Mouse (Mus musculus): ENCODE measurements around the gene 2810006K23Rik. TPM values are rescaled to one million over a fixed set of nuclear protein-coding genes. Genes with fewer than 3 reads are reported as not detected.
"Not testable (repeated sequence)": the region's sequence is repeated elsewhere in the genome, so short reads cannot be mapped to it uniquely, and the experiment has no call there.

The 2810006K23Rik gene
- polyA plus RNA-seq, 1 experiment from 2014 or later = 13.4 TPM

DNA sequence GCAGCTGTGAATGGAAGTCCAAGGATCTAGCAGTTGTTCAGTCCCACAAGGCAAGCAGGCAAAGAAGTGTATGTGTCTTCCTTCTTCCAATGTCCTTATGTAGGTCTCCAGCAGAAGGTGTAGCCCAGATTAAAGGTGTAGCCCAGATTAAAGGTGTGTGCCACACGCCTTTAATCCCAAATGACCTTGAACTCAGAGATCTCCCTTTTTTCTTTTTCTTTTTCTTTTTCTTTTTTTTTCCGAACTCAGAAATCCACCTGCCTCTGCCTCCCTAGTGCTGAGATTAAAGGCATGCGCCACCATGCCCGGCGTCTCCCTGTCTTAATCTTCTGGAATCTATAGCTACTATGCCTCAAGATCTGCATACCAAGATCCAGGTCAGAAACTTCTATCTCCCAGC, 35.1 kb downstream of the 2810006K23Rik start, which contains the start of gene Cdk2ap1:
TSS of gene Cdk2ap1 (minus strand) at position 101 of the 400 bp plus-strand sequence.
- H3K27me3 ChIP-seq (replicated peaks); H3K9me3 ChIP-seq (replicated peaks); H3K9ac ChIP-seq (replicated peaks); ATAC-seq (ENCODE audit: low FRiP score); H3K27ac ChIP-seq (replicated peaks); H3K4me1 ChIP-seq; H3K36me3 ChIP-seq; H3K4me3 ChIP-seq (replicated peaks); H3K4me2 ChIP-seq: not testable (repeated sequence)
- WGBS = 94% methylated on average over 5 of the region's 5 CpGs

- H3K4me1 ChIP-seq = no peaks in the 10 kb centered on the region
- H3K27ac ChIP-seq (replicated peaks) = no peak overlapping the region
- peaks cover 7% of the 10 kb centered on the region for H3K36me3 ChIP-seq
- 88% methylated on average over 6 of the region's 6 CpGs for WGBS
- H3K9ac ChIP-seq (replicated peaks) = no peak overlapping the region
- H3K27me3 ChIP-seq (replicated peaks) = no peaks in the 10 kb centered on the region
- H3K9me3 ChIP-seq (replicated peaks) = no peaks in the 10 kb centered on the region
- H3K4me2 ChIP-seq = no peak overlapping the region
- no peak for ATAC-seq (ENCODE audit: low FRiP score)
- H3K4me3 ChIP-seq (replicated peaks) = no peak overlapping the region
Observed at GRCm38 (mm10) chr5:124364173-124364918, 36.5 kb downstream of the 2810006K23Rik start.

- WGBS = 97% methylated on average over 2 of the region's 2 CpGs
- Histone ChIP-seq H3K4me3 (replicated peaks) (no peak overlapping the region), H3K4me2 (no peak overlapping the region), H3K9ac (replicated peaks) (no peak overlapping the region), H3K27ac (replicated peaks) (no peak overlapping the region), H3K27me3 (replicated peaks) (no peaks in the 10 kb centered on the region), H3K9me3 (replicated peaks) (no peaks in the 10 kb centered on the region), H3K4me1 (no peaks in the 10 kb centered on the region), H3K36me3 (peaks cover 16% of the 10 kb centered on the region)
- no peak for ATAC-seq (ENCODE audit: low FRiP score)
Observed at GRCm38 (mm10) chr5:124365754-124366153, 37.9 kb downstream of the 2810006K23Rik start.

DNA sequence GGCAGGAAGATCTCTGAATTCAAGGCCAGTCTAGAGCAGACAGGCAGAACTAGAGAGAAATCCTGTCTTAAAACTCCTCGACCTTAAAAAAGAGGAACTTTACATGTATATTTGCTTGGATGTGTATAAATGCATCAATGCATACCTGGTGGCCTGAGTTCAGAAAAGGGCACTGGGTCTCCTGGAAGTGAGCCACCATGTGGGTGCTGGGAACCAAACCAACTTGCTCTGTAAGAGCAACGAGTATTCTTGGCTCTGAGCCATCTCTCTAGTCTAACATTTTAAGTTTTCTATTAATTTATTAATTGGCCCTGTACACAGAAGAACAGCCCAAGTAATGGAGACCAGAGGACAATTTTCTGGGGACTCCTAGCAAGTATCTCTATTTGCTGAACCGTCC, 38.8 kb downstream of the 2810006K23Rik start:
- H3K4me1 ChIP-seq = no peaks in the 10 kb centered on the region
- no peak overlapping the region for H3K27ac ChIP-seq (replicated peaks)
- H3K4me2 ChIP-seq = no peak overlapping the region
- no peak for ATAC-seq (ENCODE audit: low FRiP score)
- H3K4me3 ChIP-seq (replicated peaks) = no peak overlapping the region
- peaks cover 24% of the 10 kb centered on the region for H3K36me3 ChIP-seq
- H3K9ac ChIP-seq (replicated peaks) = no peak overlapping the region
- no peaks in the 10 kb centered on the region for H3K27me3 ChIP-seq (replicated peaks)
- WGBS = 85% methylated on average over 3 of the region's 3 CpGs
- H3K9me3 ChIP-seq (replicated peaks) = no peaks in the 10 kb centered on the region

DNA sequence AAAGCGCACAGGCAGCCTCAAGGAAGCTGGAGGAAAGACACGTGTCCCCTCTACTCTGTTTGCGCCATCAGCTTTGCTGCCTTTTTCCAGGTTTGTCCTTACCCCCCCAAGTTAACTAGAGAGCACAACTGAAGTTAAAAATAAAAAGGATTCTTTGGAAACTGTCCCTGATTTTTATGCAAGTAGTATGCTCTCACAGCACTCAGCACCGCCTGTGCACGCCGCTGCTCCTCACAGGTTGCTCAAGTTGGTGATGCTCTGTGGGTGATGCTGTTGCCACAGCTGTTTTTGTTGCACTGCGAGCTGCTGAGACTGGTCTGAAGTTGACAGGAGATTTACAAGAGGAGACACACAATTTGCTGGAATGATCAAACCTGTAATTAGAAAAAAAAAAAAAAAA, 46.4 kb downstream of the 2810006K23Rik start:
- H3K36me3 ChIP-seq = peaks cover 77% of the 10 kb centered on the region
- WGBS = 96% methylated on average over 7 of the region's 7 CpGs

DNA sequence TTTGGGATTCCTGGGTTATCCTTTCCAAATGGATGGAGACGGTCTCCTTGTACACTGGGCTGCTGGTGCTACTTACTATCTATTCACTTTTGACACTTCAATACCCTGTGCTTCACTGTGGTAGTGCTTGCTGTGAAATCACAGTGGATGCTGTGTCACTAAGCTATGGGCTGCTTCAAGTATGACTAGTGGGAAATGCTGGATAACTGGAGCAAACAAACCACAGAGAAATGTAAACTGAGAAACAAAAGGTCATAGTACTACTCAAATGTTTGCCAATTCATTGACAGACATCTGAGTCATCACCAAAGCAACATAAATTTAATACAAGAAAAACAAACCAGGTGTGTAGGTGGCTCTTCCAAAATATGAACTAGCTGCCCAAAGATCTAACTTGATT, 48.5 kb downstream of the 2810006K23Rik start:
- ATAC-seq (ENCODE audit: low FRiP score) = no peak
- Histone ChIP-seq H3K4me1 (no peaks in the 10 kb centered on the region), H3K4me3 (replicated peaks) (no peak overlapping the region), H3K9ac (replicated peaks) (no peak overlapping the region), H3K9me3 (replicated peaks) (no peaks in the 10 kb centered on the region), H3K4me2 (no peak overlapping the region), H3K36me3 (peaks cover 82% of the 10 kb centered on the region), H3K27ac (replicated peaks) (no peak overlapping the region), H3K27me3 (replicated peaks) (no peaks in the 10 kb centered on the region)
- 95% methylated on average over 1 of the region's 1 CpGs for WGBS

More for the DNA sequence above, 46.4 kb downstream of the 2810006K23Rik start:
- H3K9ac ChIP-seq (replicated peaks) = no peak overlapping the region
- H3K4me2 ChIP-seq = no peak overlapping the region
- no peaks in the 10 kb centered on the region for H3K9me3 ChIP-seq (replicated peaks)
- H3K4me3 ChIP-seq (replicated peaks) = no peak overlapping the region
- no peaks in the 10 kb centered on the region for H3K4me1 ChIP-seq
- H3K27me3 ChIP-seq (replicated peaks) = no peaks in the 10 kb centered on the region
- no peak overlapping the region for H3K27ac ChIP-seq (replicated peaks)
- no peak for ATAC-seq (ENCODE audit: low FRiP score)

- no peaks in the 10 kb centered on the region for H3K27me3 ChIP-seq (replicated peaks)
- H3K27ac ChIP-seq (replicated peaks) = no peak overlapping the region
- WGBS = 92% methylated on average over 4 of the region's 4 CpGs
- ATAC-seq (ENCODE audit: low FRiP score) = no peak
- H3K4me3 ChIP-seq (replicated peaks) = no peak overlapping the region
- H3K9ac ChIP-seq (replicated peaks) = no peak overlapping the region
- H3K9me3 ChIP-seq (replicated peaks) = no peaks in the 10 kb centered on the region
- H3K4me1 ChIP-seq = no peaks in the 10 kb centered on the region
- H3K36me3 ChIP-seq = peaks cover 82% of the 10 kb centered on the region
- H3K4me2 ChIP-seq = no peak overlapping the region
Observed at GRCm38 (mm10) chr5:124377149-124377548, 49.3 kb downstream of the 2810006K23Rik start.

GRCm38 (mm10) chr5:124380121-124380520, 52.2 kb downstream of the 2810006K23Rik start:
- H3K9ac ChIP-seq (replicated peaks) = no peak overlapping the region

GRCm38 (mm10) chr5:124387932-124388331, 60.0 kb downstream of the 2810006K23Rik start:
- ATAC-seq (ENCODE audit: low FRiP score) = no peak
- Histone ChIP-seq H3K4me2 (no peak overlapping the region), H3K36me3 (peaks cover 86% of the 10 kb centered on the region), H3K9me3 (replicated peaks) (no peaks in the 10 kb centered on the region), H3K27ac (replicated peaks) (no peak overlapping the region), H3K9ac (replicated peaks) (no peak overlapping the region), H3K4me1 (no peaks in the 10 kb centered on the region), H3K4me3 (replicated peaks) (no peak overlapping the region), H3K27me3 (replicated peaks) (no peaks in the 10 kb centered on the region)
- 75% methylated on average over 5 of the region's 5 CpGs for WGBS

More at GRCm38 (mm10) chr5:124380121-124380520, 52.2 kb downstream of the 2810006K23Rik start:
- Histone ChIP-seq H3K4me1 (no peaks in the 10 kb centered on the region), H3K27ac (replicated peaks) (no peak overlapping the region), H3K4me2 (no peak overlapping the region), H3K27me3 (replicated peaks) (no peaks in the 10 kb centered on the region), H3K9me3 (replicated peaks) (no peaks in the 10 kb centered on the region), H3K4me3 (replicated peaks) (no peak overlapping the region), H3K36me3 (peaks cover 84% of the 10 kb centered on the region)
- ATAC-seq (ENCODE audit: low FRiP score) = no peak
- WGBS = 100% methylated on average over 1 of the region's 1 CpGs

Other genes starting within 250 kb of the 2810006K23Rik start
- 22.1 and 23.2 TPM in 2 replicates for gene Abcb9, start 232.3 kb upstream of the 2810006K23Rik start, polyA plus RNA-seq (2015; fragmentation: Nextera tagmentation; extraction: Ambion mirVana)
- 39.5 and 43.7 TPM in 2 replicates for gene Ogfod2, start 215.8 kb upstream of the 2810006K23Rik start, polyA plus RNA-seq (2015; fragmentation: Nextera tagmentation; extraction: Ambion mirVana)
- 87.7 and 89.1 TPM in 2 replicates for gene Arl6ip4, start 212.0 kb upstream of the 2810006K23Rik start, polyA plus RNA-seq (2015; fragmentation: Nextera tagmentation; extraction: Ambion mirVana)
- 8.9 and 9.4 TPM in 2 replicates for gene Pitpnm2, start 78.3 kb upstream of the 2810006K23Rik start, polyA plus RNA-seq (2015; fragmentation: Nextera tagmentation; extraction: Ambion mirVana)
- 10.7 and 12.6 TPM in 2 replicates for gene Mphosph9, start 117 bp upstream of the 2810006K23Rik start, polyA plus RNA-seq (2015; fragmentation: Nextera tagmentation; extraction: Ambion mirVana)
- gene Cdk2ap1, start 35.0 kb downstream of the 2810006K23Rik start, polyA plus RNA-seq (2015; fragmentation: Nextera tagmentation; extraction: Ambion mirVana) = 49.7 and 89.0 TPM in 2 replicates
- gene Sbno1, start 97.9 kb downstream of the 2810006K23Rik start, polyA plus RNA-seq (2015; fragmentation: Nextera tagmentation; extraction: Ambion mirVana) = 85.9 and 87.2 TPM in 2 replicates
- gene Kmt5a, start 111.8 kb downstream of the 2810006K23Rik start, polyA plus RNA-seq (2015; fragmentation: Nextera tagmentation; extraction: Ambion mirVana) = 29.3 and 30.8 TPM in 2 replicates
- 27.5 and 32.0 TPM in 2 replicates for gene Rilpl2, start 150.3 kb downstream of the 2810006K23Rik start, polyA plus RNA-seq (2015; fragmentation: Nextera tagmentation; extraction: Ambion mirVana)
- 20.7 and 22.2 TPM in 2 replicates for gene Snrnp35, start 155.0 kb downstream of the 2810006K23Rik start, polyA plus RNA-seq (2015; fragmentation: Nextera tagmentation; extraction: Ambion mirVana)
- gene Rilpl1, start 203.3 kb downstream of the 2810006K23Rik start, polyA plus RNA-seq (2015; fragmentation: Nextera tagmentation; extraction: Ambion mirVana) = 14.3 and 14.6 TPM in 2 replicates
- gene Tmed2, start 212.6 kb downstream of the 2810006K23Rik start, polyA plus RNA-seq (2015; fragmentation: Nextera tagmentation; extraction: Ambion mirVana) = 336 and 384 TPM in 2 replicates
- gene Ddx55, start 224.8 kb downstream of the 2810006K23Rik start, polyA plus RNA-seq (2015; fragmentation: Nextera tagmentation; extraction: Ambion mirVana) = 24.9 and 28.1 TPM in 2 replicates

Data from neural tube, embryonic 15.5 days (tissue).